Mouse (Mus musculus): Measurements from ENCODE around the gene Ppfia2. TPM values are rescaled to one million over a fixed set of nuclear protein-coding genes. Genes with fewer than 3 reads are reported as not detected.

Gene Ppfia2
- polyA plus RNA-seq, 1 experiment from 2014 or later = 47.1 TPM

DNA sequence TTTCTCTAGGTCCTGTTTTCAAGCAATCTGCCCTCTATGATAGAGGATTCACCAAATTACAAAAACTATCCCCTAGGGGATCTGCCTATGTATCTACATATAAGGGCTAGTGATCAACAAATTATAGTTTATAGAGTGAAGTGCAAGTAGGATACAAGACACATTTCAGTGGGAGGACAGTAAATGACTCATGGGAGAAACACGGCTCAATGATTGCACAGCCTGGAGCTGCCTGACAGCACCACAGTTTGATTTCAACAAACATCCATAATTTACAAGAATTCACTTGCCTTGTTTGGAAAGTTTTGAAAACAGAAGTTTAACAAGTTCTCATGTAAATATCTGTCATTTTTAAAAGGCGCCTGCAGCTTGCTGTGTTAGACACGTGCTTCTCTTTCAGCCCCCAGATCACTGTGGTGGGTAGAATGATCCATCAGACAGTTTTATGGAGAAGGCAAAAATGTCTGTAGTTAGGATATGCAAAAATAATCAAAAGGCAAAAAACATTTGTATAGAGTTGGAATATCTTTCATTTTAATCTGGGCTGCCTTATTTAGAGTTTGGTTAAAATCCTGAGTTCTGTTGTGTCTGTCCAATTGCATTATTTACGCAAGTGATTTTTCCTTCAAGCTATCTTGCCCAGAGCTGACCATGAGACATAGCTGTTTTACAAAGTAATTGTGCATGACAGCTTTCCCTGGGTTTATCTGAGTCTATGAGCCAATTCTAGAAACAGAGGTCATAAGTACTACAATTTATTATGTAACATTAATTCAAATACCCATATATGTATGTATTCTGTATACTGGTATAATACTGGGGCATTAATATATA, 266.3 kb downstream of the Ppfia2 start:
- WGBS = 80% methylated on average over 4 of the region's 4 CpGs

GRCm38 (mm10) chr10:106738190-106738589, 268.1 kb downstream of the Ppfia2 start:
- no peak overlapping the region for H3K9ac ChIP-seq (replicated peaks; ENCODE audit: low read depth, low read length)
- H3K4me3 ChIP-seq (ENCODE audit: low read depth, low read length) = no peak overlapping the region
- H3K36me3 ChIP-seq (ENCODE audit: control insufficient read depth, insufficient read depth, low read length) = no peaks in the 10 kb centered on the region
- no peaks in the 10 kb centered on the region for H3K4me1 ChIP-seq (ENCODE audit: control insufficient read depth, insufficient read depth, low read length)
- no peak overlapping the region for H3K27ac ChIP-seq (ENCODE audit: low read depth, low read length)
- ATAC-seq (ENCODE audit: low read depth) = no peak
- 76% methylated on average over 3 of the region's 3 CpGs for WGBS
- H3K4me2 ChIP-seq (ENCODE audit: low read depth, low read length) = no peak overlapping the region
- H3K9me3 ChIP-seq (ENCODE audit: control insufficient read depth, low read length) = no peaks in the 10 kb centered on the region
- no peaks in the 10 kb centered on the region for H3K27me3 ChIP-seq (ENCODE audit: control insufficient read depth, insufficient read depth, low read length)

More for the DNA sequence above, 266.3 kb downstream of the Ppfia2 start:
- Histone ChIP-seq H3K36me3 (ENCODE audit: control insufficient read depth, insufficient read depth, low read length) (no peaks in the 10 kb centered on the region), H3K27ac (ENCODE audit: low read depth, low read length) (no peak overlapping the region), H3K9ac (replicated peaks; ENCODE audit: low read depth, low read length) (no peak overlapping the region), H3K4me2 (ENCODE audit: low read depth, low read length) (no peak overlapping the region), H3K9me3 (ENCODE audit: control insufficient read depth, low read length) (no peaks in the 10 kb centered on the region), H3K4me1 (ENCODE audit: control insufficient read depth, insufficient read depth, low read length) (no peaks in the 10 kb centered on the region), H3K27me3 (ENCODE audit: control insufficient read depth, insufficient read depth, low read length) (no peaks in the 10 kb centered on the region), H3K4me3 (ENCODE audit: low read depth, low read length) (no peak overlapping the region)
- ATAC-seq (ENCODE audit: low read depth) = no peak

GRCm38 (mm10) chr10:106744966-106745365, 274.8 kb downstream of the Ppfia2 start:
- H3K9me3 ChIP-seq (ENCODE audit: control insufficient read depth, low read length) = no peaks in the 10 kb centered on the region
- no peak overlapping the region for H3K27ac ChIP-seq (ENCODE audit: low read depth, low read length)

DNA sequence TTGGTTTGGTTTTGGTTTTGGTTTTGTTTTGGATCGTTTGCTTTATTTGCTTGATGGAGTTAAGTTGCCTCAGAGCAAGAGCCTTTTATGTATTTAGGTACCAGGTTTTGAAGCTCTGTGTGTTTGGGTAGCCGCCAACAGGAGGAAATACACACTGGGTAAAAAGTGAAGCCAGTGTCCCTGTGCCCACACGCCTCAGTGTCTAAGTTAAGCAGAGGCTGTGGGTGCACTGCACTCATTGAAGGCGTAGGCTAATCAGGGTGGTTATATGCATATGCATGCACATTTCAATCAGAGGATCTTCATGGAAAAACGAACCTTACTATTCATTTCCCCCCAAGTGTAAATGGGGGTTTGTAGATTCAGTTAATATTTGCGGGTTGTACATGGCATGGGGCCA, 290.9 kb downstream of the Ppfia2 start:
- no peak overlapping the region for H3K4me2 ChIP-seq (ENCODE audit: low read depth, low read length)

More at GRCm38 (mm10) chr10:106744966-106745365, 274.8 kb downstream of the Ppfia2 start:
- Histone ChIP-seq H3K36me3 (ENCODE audit: control insufficient read depth, insufficient read depth, low read length) (no peaks in the 10 kb centered on the region), H3K4me2 (ENCODE audit: low read depth, low read length) (no peak overlapping the region), H3K4me3 (ENCODE audit: low read depth, low read length) (no peak overlapping the region), H3K27me3 (ENCODE audit: control insufficient read depth, insufficient read depth, low read length) (no peaks in the 10 kb centered on the region), H3K9ac (replicated peaks; ENCODE audit: low read depth, low read length) (no peak overlapping the region), H3K4me1 (ENCODE audit: control insufficient read depth, insufficient read depth, low read length) (no peaks in the 10 kb centered on the region)
- no peak for ATAC-seq (ENCODE audit: low read depth)

GRCm38 (mm10) chr10:106763785-106764184, 293.6 kb downstream of the Ppfia2 start:
- 74% methylated on average over 7 of the region's 7 CpGs for WGBS
- no peak overlapping the region for H3K4me2 ChIP-seq (ENCODE audit: low read depth, low read length)

More for the DNA sequence above, 290.9 kb downstream of the Ppfia2 start:
- WGBS = 85% methylated on average over 6 of the region's 6 CpGs
- no peaks in the 10 kb centered on the region for H3K4me1 ChIP-seq (ENCODE audit: control insufficient read depth, insufficient read depth, low read length)
- H3K27ac ChIP-seq (ENCODE audit: low read depth, low read length) = no peak overlapping the region
- ATAC-seq (ENCODE audit: low read depth) = no peak
- no peaks in the 10 kb centered on the region for H3K9me3 ChIP-seq (ENCODE audit: control insufficient read depth, low read length)
- no peak overlapping the region for H3K9ac ChIP-seq (replicated peaks; ENCODE audit: low read depth, low read length)
- no peaks in the 10 kb centered on the region for H3K36me3 ChIP-seq (ENCODE audit: control insufficient read depth, insufficient read depth, low read length)
- H3K27me3 ChIP-seq (ENCODE audit: control insufficient read depth, insufficient read depth, low read length) = no peaks in the 10 kb centered on the region
- no peak overlapping the region for H3K4me3 ChIP-seq (ENCODE audit: low read depth, low read length)

DNA sequence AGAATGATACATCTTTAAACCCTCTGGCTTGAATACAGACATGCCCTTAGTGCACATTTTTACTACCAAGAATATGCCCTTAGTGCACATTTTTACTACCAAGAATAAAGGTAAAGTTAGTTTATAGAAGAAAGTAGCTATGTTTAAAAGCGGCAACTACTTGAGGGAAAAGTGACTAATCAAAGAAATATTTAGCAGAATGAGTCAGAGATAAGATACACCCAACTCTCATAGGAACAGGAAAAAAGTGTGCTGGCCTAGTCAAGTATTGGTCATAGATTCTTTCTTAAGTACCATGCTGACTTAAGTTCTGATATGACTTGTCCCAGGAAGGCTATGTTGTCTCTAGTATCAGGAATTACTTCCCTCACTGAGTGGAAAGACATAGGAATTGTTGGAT, 305.4 kb downstream of the Ppfia2 start:
- no peaks in the 10 kb centered on the region for H3K27me3 ChIP-seq (ENCODE audit: control insufficient read depth, insufficient read depth, low read length)
- no peaks in the 10 kb centered on the region for H3K4me1 ChIP-seq (ENCODE audit: control insufficient read depth, insufficient read depth, low read length)
- no peaks in the 10 kb centered on the region for H3K36me3 ChIP-seq (ENCODE audit: control insufficient read depth, insufficient read depth, low read length)
- no peak overlapping the region for H3K4me2 ChIP-seq (ENCODE audit: low read depth, low read length)
- 95% methylated on average over 1 of the region's 1 CpGs for WGBS
- H3K27ac ChIP-seq (ENCODE audit: low read depth, low read length) = no peak overlapping the region
- H3K4me3 ChIP-seq (ENCODE audit: low read depth, low read length) = no peak overlapping the region
- ATAC-seq (ENCODE audit: low read depth) = no peak
- H3K9ac ChIP-seq (replicated peaks; ENCODE audit: low read depth, low read length) = no peak overlapping the region
- H3K9me3 ChIP-seq (ENCODE audit: control insufficient read depth, low read length) = no peaks in the 10 kb centered on the region

More at GRCm38 (mm10) chr10:106763785-106764184, 293.6 kb downstream of the Ppfia2 start:
- Histone ChIP-seq H3K4me1 (ENCODE audit: control insufficient read depth, insufficient read depth, low read length) (no peaks in the 10 kb centered on the region), H3K9ac (replicated peaks; ENCODE audit: low read depth, low read length) (no peak overlapping the region), H3K36me3 (ENCODE audit: control insufficient read depth, insufficient read depth, low read length) (no peaks in the 10 kb centered on the region), H3K27ac (ENCODE audit: low read depth, low read length) (no peak overlapping the region), H3K4me3 (ENCODE audit: low read depth, low read length) (no peak overlapping the region), H3K9me3 (ENCODE audit: control insufficient read depth, low read length) (no peaks in the 10 kb centered on the region), H3K27me3 (ENCODE audit: control insufficient read depth, insufficient read depth, low read length) (no peaks in the 10 kb centered on the region)
- ATAC-seq (ENCODE audit: low read depth) = no peak

GRCm38 (mm10) chr10:106815447-106815846, 345.3 kb downstream of the Ppfia2 start:
- WGBS = 19% methylated on average over 2 of the region's 2 CpGs
- Histone ChIP-seq H3K9ac (replicated peaks; ENCODE audit: low read depth, low read length) (no peak overlapping the region), H3K27me3 (ENCODE audit: control insufficient read depth, insufficient read depth, low read length) (no peaks in the 10 kb centered on the region), H3K4me1 (ENCODE audit: control insufficient read depth, insufficient read depth, low read length) (no peaks in the 10 kb centered on the region), H3K27ac (ENCODE audit: low read depth, low read length) (no peak overlapping the region), H3K36me3 (ENCODE audit: control insufficient read depth, insufficient read depth, low read length) (no peaks in the 10 kb centered on the region), H3K4me2 (ENCODE audit: low read depth, low read length) (no peak overlapping the region), H3K4me3 (ENCODE audit: low read depth, low read length) (no peak overlapping the region), H3K9me3 (ENCODE audit: control insufficient read depth, low read length) (no peaks in the 10 kb centered on the region)
- ATAC-seq (ENCODE audit: low read depth) = no peak

GRCm38 (mm10) chr10:106818381-106818780, 348.2 kb downstream of the Ppfia2 start:
- Histone ChIP-seq H3K27ac (ENCODE audit: low read depth, low read length) (no peak overlapping the region), H3K4me3 (ENCODE audit: low read depth, low read length) (no peak overlapping the region), H3K9ac (replicated peaks; ENCODE audit: low read depth, low read length) (no peak overlapping the region), H3K4me1 (ENCODE audit: control insufficient read depth, insufficient read depth, low read length) (no peaks in the 10 kb centered on the region), H3K27me3 (ENCODE audit: control insufficient read depth, insufficient read depth, low read length) (no peaks in the 10 kb centered on the region), H3K9me3 (ENCODE audit: control insufficient read depth, low read length) (no peaks in the 10 kb centered on the region), H3K4me2 (ENCODE audit: low read depth, low read length) (no peak overlapping the region), H3K36me3 (ENCODE audit: control insufficient read depth, insufficient read depth, low read length) (no peaks in the 10 kb centered on the region)
- no peak for ATAC-seq (ENCODE audit: low read depth)
- 85% methylated on average over 4 of the region's 4 CpGs for WGBS

GRCm38 (mm10) chr10:106824215-106824614, 354.1 kb downstream of the Ppfia2 start:
- no peak for ATAC-seq (ENCODE audit: low read depth)
- Histone ChIP-seq H3K27ac (ENCODE audit: low read depth, low read length) (no peak overlapping the region), H3K27me3 (ENCODE audit: control insufficient read depth, insufficient read depth, low read length) (no peaks in the 10 kb centered on the region), H3K9ac (replicated peaks; ENCODE audit: low read depth, low read length) (no peak overlapping the region), H3K4me2 (ENCODE audit: low read depth, low read length) (no peak overlapping the region), H3K9me3 (ENCODE audit: control insufficient read depth, low read length) (no peaks in the 10 kb centered on the region), H3K4me3 (ENCODE audit: low read depth, low read length) (no peak overlapping the region), H3K36me3 (ENCODE audit: control insufficient read depth, insufficient read depth, low read length) (no peaks in the 10 kb centered on the region), H3K4me1 (ENCODE audit: control insufficient read depth, insufficient read depth, low read length) (no peaks in the 10 kb centered on the region)
- 95% methylated on average over 1 of the region's 1 CpGs for WGBS

All from neural tube, embryonic 14.5 days (tissue).